Mouse (Mus musculus) cerebellum, adult 9-11 months (tissue): ENCODE data around the gene Akap1.

ENCODE experiments used
- DNase-seq: peaks from one replicate; pipeline ENCODE4 v3.0.0; 2022

The Akap1 gene

DNA sequence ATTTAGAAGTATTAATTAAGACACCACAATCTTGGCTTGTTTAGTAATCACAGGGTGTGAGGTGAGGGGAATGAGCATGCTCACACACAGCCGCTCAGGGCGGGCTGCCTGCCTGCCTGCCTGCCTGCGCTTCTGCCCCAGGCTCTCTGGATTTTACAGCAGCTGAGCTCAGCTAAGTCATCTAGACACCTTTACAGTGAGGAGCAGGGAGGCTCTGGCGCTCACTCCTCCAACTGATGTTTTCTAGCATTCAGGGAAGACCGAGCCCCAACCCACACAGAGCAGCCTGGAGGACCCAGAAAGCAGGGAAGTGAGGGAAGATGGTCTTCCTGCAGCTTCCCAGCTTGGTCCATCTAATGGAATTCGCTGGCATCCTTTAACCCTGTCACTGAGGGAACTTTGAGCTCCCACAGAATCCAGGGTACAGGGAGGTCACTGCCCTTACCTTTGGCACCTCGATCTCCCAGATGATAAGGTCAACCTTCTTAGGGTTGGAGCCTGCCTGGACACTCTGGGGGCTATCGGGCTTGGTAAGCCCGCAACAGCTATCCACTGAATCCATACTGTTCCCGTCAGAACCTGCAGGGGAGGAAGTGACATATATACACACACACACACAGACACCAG, 23.5 kb downstream of the Akap1 start:
- no peak for DNase-seq

DNA sequence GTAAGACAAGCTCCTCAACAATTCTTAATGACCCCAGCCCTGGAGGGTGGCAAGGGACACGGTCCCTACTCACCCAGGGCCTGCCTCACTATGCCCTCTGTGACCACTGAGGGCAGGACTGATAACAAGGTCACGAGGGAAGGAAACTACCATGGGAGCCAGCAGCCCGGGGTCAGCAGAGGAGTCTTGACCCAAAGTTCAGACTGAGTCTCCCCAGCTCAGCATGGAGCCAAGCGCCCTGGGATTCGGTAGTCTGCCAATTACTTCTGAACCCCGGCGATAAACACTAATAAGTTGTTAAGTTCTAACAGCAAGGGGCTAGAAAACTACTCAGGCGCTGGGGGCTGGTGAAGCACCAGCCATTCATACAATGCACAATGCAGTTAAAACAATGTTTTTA, 24.1 kb downstream of the Akap1 start:
- DNase-seq = no peak

DNA sequence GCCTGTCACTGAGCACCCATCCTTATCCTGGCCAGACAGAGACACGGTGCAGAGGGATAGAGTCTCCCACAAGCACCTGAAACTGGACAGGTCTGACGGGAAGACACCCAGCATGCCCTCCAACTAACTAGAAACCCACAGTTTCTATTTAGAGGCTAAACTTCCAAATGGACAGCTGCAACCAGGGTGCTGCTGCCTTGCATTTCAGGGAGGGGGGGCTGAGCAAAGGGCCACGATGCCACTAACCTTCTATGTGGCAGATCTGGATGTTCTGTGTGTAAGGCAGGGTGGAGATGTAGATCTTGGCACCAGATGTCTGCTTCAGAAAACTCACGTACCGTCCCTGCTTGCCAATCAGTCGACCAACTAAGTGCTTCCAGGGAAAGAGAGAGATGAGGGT, 25.0 kb downstream of the Akap1 start:
- no peak for DNase-seq

DNA sequence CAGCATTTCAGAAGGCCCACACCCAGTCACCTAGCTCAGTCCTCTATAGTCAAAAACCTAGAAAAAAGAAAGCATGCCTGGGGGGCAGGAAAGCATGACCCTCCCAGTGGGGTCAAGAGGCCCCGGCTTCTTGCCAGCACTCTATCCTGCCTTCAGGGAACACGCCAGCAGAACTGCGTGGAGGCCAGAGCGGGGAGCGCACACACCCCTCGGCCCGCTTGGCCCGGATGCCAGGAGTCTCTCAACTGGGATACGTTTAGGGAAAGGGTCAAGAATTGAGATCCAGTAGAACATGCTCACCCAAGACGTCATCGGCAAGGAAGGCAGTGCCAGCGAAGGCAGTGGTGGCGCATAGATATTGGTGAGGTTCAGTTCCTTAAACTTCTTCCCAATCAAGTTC, 25.8 kb downstream of the Akap1 start:
- DNase-seq = no peak

DNA sequence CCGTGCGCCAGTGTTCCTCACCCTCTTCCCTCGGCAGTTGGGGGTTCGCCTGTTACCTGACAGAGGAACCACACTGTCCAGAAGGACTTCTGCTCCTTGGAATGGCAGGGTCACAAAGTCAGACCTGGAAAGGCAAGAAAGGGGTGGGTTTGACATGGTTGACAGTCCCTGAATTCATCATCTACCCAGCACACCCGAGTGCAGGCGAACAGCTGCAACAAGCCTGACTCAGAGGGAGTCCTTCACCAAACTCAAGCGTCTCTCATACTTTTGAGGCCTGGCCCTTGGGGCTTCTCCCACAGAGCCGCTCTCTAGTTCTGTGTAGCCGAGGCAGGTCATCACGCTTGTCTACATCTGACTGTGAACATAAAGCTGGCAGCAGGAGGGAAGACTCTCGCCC, 29.8 kb downstream of the Akap1 start:
- DNase-seq = no peak

DNA sequence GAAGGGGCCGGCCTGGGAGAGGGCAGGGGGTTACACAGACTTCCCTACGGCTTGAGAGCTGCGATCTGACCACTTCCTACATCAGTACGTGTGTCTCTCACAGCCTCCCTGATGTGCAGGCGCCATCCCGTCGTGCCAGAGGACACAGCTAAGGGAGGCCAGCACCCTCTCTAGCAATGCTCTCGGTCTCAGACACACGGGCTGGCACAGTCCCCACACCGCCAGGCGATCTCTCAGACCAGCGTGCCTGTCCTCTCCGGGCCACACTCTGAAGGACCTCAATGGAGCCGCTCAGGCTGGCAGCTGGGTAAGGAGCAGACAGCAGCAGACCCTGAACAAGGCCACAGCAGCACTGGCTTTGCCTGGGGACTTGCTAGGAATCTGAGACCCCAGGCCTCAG, 30.3 kb downstream of the Akap1 start:
- DNase-seq = no peak

DNA sequence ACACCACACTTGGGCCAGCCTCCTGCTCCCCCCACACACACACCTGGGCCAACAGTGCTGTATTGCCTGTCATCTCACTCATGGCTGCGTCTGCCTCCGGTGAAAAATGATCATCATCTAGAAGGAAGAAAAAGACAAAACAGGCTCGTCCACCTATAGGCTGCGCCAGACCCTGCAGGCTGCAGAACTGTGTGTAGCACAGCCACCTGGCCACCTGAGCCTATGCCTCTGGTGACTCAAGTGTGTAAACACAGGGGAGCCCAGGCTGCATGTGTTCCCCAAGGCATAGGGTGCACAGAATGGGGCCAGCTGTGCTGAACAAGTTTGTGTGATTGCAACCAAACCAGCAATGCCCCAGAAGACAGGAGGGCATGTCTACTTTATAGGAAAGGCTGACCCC, 31.3 kb downstream of the Akap1 start:
- DNase-seq = no peak

DNA sequence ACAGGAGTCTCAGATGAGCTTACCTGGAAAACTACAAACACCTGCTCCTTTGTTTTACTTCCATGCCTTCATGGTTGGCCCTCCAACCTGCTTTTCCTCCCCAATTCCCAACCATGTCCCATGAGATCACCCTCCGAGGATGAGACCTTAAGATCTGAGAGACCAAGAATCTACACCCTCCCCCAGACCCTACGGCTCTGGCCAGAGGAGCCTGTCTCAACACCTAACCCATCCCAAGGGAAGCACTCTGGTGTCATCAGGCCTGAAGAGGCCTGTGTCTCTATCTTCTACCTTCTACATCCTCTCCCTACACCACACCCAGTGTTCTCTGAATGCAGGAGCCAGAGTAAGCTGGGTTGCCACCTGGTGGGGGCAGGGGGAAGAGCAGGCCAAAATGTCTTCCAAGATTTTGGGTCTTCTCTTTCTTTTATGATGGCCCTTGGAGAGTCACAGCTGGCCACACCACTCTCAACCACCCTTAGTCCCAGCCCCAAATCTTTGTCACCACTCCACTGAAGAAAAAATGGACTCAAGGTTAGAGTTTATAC, 34.1 kb downstream of the Akap1 start:
- DNase-seq = peak; percentile 26

DNA sequence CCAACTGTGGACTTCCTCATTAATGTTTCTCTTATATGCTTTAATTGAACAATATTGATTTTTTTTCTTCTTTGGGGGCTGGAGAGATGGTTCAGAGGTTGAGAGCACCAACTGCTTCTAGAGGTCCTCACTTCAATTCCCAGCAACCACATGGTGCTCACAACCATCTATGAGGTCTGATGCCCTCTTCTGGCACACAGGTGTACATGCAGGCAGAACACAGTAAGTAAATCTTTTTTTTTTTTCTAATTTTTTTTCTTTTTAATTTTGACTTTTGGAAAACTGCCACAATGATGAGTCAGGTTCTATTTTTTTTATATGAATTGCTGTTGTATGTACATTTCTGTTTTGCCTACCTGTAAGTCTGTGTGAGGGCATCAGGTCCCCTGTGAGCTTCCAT, 35.9 kb downstream of the Akap1 start:
- no peak for DNase-seq

DNA sequence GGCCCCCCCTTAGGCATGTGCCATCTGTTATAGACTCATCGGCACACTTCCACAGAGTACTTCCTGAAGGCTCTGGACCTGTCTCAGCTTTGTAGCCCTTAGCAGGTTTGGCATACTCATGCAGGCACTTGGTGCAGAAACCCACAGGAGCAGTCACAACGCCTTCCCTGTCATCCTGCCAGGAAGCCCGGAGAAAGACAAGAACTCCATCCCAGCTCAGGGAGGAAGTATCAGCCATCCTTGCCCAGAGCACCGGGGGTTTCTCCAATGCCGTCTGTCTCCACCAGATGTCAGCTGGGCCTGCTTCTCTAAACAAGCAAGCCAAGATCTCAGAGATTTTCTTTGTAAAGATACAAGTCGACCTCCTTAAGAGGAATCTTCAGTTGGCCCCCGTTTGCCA, 38.5 kb downstream of the Akap1 start:
- peak; percentile 60 for DNase-seq

DNA sequence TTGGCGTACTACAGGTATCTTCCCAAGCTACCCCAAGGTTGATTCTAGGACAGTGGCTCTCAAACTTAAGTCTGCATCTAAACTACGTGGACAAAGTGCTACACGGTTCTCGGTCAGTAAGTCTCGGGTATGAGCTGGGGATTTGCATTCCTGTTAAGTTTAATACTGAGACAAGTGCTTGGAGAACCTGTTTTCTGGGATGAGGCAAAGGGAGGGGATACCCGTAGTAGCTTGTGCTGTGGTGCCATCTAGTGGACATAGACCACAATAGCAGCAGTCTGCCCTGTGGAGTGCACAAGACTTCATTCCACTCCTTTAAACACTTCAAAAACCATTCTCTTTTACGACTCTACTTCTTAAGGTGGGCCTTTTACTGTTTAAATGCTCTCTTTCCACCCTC, 41.4 kb downstream of the Akap1 start:
- DNase-seq = peak; percentile 70

DNA sequence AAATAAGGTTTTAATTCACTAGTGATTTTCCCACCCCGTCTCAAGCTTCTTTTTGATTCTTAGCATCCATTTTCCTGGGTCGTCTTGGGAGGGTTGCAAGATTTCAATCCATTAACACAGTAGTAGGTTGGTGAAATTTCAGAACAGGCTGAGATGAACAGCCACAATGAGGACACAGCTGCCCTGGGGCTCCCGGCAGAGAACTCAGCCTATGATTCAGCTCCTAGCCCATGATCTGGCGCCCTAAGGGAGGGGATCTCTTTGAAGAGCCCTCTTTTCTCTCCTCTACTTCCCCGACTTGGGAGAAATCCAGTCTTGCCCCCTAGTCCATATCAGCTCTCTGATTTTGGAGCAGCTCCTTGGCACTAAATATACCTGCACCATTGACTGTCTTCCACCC, 41.9 kb downstream of the Akap1 start:
- DNase-seq = peak; percentile 12

DNA sequence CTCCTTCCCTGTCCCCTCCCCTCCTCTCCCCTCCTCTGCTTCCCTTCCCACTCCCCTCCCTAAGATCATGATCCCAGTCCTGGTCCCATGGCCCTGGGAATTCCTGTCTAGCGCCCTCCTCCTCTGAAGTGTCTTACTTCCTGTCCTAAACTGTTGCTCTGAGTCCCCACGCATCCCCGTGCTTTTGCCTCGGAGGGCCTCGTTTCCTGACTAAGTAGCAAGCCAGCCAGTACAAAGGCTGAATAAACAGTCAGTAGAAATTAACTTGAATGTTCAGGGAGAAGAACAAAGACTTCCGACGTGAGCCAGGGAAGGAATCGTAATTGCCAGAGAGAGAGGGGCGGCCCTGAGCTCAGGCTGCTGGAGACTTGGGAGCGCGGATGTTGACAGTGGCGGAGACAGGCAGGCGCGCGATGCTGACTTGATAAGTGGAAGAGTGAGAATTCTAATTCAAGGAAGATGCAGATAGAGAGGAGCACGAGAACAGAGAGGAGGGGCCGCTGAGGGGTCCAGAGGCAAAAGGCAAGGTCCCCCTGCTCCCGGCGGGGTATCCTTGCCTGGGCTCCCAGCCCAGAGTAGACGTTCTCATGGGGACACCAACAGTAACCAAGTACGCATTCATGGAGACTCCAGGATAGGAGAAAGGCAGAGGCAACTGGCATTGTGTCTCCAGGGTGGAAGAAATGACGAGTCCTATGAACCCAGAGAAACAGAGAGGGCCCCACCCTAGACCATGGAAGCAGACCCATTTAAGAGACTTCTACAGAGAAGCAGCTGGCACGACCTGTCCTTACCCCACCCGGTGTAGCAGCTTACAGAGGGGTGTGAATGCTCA, 43.4 kb downstream of the Akap1 start:
- DNase-seq = no peak

DNA sequence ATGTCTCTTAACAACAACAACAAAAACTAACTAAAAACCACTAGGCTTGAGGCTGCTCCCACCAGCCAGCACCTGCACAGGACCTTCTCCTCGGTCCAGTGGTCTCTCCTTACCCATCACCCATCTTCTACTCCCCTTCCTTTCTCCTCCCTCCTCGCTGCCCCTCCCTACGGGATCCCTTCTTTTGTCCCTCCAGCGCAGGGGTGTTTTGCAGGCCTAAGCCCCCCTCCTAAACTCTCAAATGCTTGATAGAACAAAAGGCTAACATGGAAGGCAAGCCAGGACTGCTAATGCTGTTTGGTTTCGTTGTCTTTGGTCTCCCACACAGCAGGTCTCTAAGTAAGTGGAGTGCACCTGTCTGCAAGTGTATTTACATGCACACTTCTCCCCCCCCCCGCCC, 44.1 kb downstream of the Akap1 start:
- DNase-seq = no peak

DNA sequence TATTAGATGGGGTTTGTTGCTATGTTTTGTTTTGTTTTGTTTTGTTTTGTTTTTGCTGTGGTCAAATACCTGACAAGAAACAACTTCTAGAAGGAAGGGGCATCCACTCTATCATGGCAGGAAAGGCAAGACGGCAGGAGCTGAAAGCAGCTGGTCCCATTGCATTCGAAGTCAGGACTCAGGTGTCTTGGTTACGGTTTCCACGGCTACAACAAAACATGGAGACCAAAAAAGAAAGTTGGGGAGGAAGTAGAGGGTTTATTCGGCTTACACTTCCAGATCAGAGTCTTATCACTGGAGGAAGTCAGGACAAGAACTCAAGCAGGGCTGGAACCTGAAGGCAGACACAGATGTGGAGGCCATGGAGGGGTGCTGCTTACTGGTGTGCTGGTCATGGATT, 47.3 kb downstream of the Akap1 start:
- no peak for DNase-seq

DNA sequence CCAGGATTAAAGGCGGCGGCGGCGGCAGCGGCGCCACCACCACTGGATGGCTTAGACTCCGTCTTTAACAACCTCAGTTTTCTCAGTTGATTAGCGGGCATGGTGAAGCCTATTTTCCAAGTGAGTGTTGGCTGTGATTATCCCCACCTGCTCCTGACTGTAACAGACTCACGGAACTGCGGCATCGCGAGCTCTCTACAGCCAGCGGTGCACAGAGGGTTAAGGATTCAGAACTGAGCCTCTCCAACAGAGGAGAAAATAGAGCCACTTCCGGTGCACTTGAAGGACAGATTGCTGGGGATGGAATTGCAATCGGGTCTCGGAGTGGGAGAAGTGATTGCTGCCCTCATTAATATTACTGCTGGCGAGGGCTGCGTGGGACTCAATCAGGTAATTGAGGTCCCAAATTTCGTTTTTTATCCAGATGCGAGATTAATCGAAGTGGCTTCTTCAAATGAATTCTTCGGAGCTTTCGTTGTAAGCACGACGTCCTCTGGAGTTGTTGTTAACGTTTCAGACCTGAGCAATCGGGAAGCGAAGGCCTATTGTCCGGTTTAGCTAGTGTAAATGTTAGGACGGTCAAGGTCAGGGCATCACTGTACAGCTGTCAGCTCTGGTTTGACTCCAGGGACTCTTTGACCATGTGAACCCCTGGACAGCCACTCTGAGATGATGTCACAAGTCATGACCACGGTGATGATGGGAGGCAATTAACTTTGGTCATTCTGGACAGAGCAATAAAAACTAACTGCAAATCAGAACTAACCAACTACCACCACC, 61.0 kb downstream of the Akap1 start:
- no peak for DNase-seq

DNA sequence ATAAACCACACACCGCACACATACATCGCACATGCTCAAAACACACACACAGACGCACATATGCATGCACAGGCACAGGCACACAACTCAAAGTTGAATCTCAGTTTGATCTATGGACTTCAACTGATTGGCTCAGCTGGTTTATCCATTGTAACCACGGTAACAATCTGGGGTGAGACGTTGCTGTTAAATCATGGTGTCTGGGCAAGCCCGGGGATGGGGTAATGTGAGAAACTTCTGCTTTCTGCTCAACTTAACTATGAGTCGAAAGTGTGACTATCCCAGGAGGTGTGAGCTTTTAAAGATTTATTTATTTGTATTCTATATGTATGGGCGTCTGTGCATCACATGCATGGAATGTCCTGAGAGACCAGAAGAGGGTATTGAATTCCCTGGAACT, 68.2 kb downstream of the Akap1 start:
- no peak for DNase-seq

DNA sequence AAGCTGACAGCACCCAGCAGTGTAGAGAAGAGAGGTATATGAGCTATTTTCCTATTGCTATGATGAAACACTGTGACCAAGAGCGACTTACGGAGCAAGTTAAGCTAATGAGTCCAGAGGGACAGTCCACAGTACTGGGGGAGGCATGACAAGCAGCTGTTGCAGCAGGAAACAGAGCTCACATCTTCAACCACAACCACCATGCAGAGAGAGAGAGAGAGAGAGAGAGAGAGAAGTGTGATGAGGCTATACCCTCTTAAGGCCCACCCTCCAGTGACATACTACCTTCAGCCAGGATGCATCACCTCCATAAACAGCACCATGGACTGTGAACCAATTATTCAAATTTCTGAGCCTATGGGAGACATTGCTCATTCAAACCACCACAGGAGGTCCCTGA, 74.5 kb downstream of the Akap1 start:
- no peak for DNase-seq

DNA sequence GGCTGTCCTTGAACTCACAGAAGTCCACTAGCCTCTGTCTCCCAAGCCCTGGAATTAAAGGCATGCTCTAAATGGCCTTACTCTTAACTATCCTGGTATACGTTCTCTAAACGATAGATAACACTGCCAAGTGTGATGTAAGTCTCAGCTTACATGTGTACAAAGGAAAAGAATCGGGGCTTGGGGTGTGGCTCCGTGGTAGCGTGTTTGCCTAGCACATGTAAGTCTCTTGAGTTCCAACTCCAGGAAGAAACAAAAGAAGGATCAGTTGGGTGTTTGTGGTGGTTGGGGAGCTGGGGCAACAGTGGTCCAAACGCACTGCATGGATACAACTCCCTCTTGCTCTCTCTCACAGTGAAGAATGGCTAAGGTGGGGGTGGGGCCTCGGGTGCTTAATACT, 77.6 kb downstream of the Akap1 start:
- DNase-seq = no peak

DNA sequence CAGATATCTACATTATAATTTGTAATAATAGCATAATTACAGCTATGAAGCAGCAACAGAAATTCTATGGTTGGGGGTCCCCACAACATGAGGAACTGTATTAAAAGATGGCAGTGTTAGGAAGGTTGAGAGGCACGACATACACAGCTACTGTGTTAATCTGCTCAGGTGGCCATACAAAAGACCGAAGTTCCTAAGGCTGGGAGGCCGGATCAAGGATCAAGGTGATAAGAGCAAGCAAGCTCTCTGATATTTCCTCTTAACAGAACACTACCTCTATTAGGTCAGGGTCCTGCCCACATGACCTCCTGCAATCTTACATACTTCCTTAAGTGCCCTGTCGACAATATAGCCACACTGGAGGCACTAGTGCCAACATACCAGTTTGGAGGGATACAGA, 80.9 kb downstream of the Akap1 start:
- DNase-seq = no peak

DNA sequence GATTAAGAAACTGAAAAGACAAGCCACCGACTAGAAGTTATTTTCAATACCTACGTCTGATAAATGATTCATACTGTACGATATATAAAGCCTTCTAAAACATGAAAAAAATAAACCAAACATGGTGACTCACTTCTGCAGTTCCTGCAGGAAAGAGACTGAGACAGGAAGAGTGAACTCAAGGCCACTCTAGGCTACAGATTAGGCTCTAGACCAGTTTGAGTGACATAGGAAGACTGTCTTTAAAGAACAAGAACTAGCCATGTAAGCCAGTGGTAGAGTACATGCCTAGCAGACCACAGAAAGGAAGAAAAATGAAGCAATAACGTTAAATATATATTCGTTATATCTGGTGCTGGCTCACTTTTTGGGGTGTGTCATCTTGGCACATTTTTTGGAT, 81.9 kb downstream of the Akap1 start:
- DNase-seq = no peak
